Mouse (Mus musculus): ENCODE data around the gene Ctu2. TPM values are rescaled to one million over a fixed set of nuclear protein-coding genes. Genes with fewer than 3 reads are reported as not detected.

The Ctu2 gene
- total RNA-seq, 2 experiments from 2014 or later: 7.1 to 10.7 TPM

DNA sequence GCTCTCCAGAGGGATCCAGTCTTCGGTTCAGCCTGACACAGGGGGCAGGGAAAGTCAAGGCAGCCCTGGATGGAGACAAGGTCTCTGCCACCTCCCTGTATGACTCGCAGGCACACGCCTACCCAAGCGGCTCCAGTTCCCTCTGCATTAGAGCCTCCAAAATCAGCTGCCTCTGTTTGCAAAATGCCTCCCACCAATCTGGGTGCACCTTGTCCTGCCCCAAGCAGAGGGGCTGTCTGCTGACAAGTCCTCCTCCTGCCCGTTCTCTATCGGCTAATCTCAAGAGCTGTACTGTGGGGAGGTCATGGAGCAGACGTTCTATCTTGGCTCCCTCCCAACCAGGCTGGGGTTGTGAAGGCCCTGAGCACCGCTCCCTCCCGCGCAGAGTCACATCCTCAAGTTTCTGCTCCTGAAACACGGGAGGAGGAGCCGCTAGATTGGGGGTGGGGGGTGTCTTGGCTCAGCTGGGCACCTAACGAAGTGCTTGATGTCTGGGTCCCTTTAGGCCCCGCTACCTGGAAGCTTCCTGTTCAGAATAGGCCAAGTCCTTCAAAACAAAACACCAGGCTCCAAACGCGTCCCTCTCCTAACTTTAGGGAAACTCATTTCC is 887 bp upstream of the Ctu2 start:
- intact Hi-C loops (cut with DNase I): loop anchor here (1.0 to 10.0 kb wide), 2 partner anchors 30 to 750 kb away; partner anchors contain the start of gene Cdk10
- peak in 1 of 2 experiments; percentile 41 for DNase-seq

DNA sequence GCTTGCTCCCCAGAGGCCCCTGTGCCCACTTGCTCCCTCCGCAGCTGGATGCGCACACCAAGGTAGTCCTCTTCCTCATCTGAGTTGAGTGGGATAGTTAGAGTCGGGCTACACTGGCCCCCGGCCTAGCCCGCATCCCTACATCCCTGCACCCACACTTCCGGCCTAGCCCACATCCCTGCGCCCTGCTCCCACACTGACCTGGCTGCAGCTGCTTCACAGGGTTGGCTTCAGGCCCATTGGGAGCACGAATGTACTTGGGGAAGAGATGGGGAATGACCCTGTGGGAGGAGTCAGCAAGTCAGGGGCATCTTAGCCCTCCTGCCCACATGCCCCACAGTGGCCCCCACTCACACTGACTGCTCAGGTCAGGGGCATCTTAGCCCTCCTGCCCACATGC is 6.5 kb downstream of the Ctu2 start:
- no peak for DNase-seq
- intact Hi-C loops (cut with DNase I): no loop called here

DNA sequence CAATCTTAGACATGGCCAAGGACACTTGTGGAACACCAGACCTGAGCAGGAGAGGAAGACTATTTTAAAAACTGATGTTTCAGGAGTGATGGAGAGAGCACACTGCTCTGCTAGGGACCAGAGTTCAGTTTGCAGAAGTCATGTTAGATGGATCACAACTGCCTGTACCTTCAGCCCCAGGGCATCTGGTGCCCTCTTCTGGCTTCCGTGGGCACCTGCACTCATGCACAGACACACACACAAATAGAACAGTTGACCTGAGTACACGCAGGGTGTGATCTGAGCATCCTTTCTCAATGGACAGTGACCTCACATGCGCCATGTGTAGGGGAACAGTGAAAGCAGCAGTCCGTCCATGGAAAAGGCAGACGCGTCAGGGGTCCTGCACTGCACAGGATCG is 7.9 kb downstream of the Ctu2 start:
- intact Hi-C loops (cut with DNase I): no loop called here
- no peak for DNase-seq

DNA sequence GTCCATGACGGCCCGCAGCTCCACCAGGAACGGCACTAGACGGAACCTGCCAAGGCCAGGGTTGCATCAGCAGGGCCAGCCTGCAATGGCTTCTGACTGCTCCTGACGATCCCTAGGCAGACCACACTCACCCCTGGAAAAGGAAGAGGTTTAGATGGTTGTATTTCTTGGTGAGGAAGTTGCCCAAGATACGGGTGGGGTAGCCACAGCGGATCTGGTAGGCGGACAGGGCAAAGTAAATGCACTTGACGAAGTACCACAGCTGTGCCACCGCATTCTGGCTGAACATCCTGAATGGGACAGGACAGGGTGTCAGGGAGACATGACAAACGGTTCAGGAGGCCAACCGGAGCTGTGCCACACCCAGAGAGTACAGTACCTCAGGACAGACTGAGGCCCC is 8.9 kb downstream of the Ctu2 start:
- intact Hi-C loops (cut with DNase I): no loop called here
- DNase-seq: no peak

DNA sequence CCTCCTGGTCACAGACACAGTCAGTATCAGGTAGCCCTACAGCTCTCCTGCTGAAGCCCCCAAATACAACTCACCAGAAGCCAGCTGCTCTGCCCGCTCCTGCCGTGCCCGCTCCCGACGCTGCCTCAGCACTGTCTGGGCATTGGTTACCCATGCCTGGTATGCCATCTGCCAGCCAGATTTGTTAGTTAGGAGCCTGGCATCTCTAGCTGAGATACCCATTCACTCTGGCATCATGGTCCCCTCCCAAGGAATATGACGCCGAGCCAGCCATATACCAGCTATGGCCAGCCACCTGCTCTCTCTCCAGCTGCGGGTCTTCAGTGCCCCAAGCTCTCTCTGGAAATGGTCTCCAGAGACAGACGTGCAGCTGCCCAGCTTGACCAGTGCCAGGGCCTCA is 12.4 kb downstream of the Ctu2 start:
- no peak for DNase-seq
- intact Hi-C loops (cut with DNase I): no loop called here

DNA sequence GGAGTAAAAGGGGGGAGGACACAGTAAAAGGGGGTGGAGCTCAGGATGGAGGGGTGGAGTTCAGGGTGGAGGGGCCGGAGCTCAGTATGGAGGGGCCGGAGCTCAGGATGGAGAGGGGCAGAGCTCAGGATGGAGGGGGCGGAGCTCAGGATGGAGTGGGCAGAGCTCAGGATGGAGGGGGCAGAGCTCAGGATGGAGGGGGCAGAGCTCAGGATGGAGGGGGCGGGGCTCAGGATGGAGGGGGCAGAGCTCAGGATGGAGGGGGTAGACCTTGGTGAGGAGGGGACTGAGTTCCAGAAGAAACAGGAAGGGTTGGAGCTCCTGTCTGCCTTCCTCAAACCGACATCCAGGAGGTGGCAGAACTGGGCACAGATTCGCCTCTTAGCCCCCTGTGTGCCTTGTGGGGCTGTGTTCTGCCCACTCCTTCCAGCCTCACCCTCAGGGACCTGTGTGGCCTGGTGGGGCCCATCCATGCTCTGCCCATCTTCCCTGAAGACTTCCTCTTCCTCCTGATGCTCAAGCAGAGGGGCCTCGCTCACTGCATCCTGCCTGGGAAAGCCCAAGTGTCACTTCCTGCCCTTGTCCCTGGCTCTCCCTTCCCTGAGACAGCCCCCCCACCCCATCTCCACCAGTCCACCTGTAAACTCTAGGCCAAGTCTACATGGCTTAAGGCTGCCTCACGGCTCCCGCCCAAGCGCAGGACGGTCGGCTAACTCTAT is 21.2 kb downstream of the Ctu2 start:
- no peak for DNase-seq

DNA sequence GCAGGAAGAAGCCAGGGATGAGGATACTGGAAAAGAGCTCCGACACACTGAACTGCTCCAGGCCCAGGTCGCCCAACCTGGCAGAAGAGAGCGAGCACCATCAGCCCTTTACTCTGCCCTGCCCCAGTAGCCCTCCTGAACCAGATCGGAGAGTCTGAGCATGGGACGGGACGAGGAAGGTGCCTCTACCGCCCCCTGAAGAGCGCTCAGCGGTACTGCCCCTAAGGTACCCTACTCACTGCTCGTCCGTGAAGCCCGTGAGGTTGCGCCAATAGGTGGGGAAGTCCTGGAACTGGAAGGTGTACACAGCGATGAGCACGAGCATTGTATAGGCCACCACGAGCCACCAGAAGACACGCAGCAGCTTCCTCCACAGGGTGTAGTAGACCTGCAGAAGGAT is 22.0 kb downstream of the Ctu2 start:
- intact Hi-C loops (cut with DNase I): loop anchor here (5.0 to 10.0 kb wide), 2 partner anchors 179 to 597 kb away; no protein-coding TSS in a partner anchor
- no peak for DNase-seq

More for the DNA sequence above, 21.2 kb downstream of the Ctu2 start:
- intact Hi-C loops (cut with DNase I): loop anchor here (5.0 to 10.0 kb wide), 2 partner anchors 180 to 598 kb away; no protein-coding TSS in a partner anchor

DNA sequence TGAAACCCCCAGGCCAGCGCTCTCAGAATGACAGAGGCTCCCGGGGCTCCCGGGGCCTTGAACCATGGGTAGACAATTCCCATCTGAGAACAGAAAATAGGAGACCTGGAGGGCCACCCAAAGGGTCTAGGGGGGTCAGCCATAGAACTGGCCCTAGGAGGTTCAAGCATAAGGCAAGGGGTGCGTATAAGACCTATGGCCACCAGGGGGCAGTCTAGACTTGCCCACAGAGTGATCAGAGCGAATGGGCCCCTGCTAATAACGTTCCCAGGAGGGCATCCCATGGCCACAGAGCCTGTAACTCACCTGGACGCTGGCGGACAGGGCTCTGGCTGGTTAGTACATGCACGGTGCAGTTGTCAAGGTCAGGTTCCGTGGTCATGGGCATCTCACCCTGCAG is 24.9 kb downstream of the Ctu2 start:
- intact Hi-C loops (cut with DNase I): loop anchor here (1.0 to 2.0 kb wide), 3 partner anchors 50 to 329 kb away; partner anchors contain the start of gene Piezo1

DNA sequence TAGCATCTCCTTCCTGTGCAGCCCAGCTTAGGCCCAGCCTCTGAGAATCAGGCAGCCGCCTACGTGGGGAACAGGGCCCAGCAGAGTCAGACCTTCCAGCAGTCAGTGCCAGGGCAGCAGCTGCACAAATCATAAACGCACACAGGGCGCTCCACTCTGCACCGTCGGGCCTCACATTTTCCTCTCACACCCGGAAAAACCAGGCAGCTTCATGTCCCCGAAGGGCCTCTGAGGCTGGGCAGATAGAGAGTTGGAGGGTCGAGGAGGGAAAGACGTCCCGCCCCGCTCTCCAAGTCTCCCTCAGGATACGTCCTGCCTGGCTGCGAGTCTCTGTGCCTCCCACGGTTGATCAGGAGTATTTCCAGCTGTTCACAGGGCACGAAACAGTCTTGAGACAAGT is 35.6 kb downstream of the Ctu2 start:
- intact Hi-C loops (cut with DNase I): no loop called here
- DNase-seq: peak; percentile 62 to 66

More for the DNA sequence above, 24.9 kb downstream of the Ctu2 start:
- peak; percentile 81 to 86 for DNase-seq

DNA sequence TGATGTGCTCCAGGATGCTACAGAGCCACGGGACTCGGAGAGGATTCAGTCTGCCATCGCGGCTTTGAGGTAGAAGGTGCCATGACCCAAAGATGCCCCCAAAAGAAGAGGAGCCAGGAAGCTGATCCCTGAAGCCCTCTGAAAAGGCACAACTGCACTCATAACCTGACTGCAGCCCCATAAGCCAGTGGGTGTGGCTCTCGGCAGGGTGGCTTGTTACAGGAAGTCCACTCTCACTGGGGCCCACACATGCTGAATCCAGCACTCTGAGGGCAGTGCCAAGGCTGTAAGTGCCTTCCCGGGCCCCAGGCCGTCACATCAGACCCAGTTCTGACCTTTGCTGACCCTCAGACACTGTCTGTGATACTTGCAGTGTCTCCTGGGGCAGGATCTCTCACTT is 36.4 kb downstream of the Ctu2 start:
- DNase-seq: no peak
- intact Hi-C loops (cut with DNase I): no loop called here

DNA sequence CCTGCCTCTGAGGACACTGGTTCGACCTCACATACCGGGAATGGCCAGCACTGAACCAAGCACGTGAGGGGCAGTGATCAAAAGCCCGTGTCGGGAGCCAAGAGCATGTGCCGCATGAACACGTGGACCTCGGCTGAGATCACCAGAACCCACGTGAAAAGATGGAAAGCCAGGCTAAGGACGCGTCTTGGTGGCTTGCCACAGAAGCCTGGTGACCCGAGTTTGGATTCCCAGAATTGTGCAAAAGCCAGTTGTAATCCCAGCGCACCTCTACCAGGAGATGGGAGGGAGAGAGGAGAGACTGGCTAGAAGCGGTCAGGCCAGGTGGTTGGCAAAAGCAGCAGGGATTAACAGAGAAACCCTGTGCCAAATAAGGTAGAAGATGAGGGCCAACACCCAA is 39.8 kb downstream of the Ctu2 start:
- DNase-seq: no peak
- intact Hi-C loops (cut with DNase I): loop anchor here (2.0 kb wide), 1 partner anchor 33 kb away; no protein-coding TSS in a partner anchor

DNA sequence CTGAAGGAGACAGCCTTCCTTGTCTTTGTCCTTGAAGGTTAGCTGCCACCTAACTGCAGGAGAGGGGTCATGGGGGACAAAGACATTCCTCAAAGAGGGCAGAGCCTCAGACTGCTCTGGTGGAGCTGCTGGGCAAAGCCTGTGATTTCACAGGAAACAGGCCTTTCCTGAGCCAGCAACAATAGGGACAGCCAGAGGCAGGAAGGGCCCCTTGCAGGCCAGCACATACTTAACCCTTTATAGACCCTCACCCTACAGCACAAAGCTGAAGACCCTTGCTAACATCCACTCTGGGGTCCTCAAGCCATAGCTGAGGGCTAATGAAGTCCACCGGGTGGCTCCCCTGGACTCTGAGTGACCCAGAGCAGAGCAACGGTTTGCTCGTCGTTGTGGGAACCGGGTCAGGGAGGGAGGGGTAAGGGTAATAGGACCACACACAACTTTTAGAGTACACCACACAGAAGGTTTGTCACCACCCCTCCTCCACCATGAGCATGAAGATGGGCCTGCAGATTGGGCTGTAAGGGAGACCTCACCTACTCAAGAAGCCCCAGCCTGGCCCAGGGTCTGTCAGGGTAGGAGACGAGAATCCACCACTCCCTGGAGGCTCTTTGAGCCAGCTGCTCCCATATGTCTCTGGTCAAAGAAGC is 41.7 kb downstream of the Ctu2 start:
- intact Hi-C loops (cut with DNase I): loop anchor here (2.0 kb wide), 1 partner anchor 31 kb away; no protein-coding TSS in a partner anchor
- peak; percentile 50 to 64 for DNase-seq

DNA sequence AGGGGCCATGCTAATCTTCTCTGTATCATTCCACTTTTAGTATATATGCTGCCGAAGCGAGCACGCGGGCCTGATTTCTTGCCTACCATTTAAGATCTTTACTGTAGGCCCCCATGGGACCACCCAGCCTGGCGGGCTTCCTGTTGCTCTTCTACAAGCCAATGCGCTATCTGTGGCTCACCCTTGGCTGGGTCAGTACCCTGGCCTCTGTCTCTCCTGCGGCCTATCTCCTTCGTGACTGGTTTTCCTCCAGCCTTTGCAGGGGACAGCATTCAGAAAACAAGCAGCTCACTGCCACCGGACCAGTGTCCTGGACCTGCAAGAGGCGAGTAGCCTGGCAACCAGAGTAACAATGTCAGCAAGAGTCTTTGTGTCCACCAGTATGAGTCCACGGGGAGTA is 44.7 kb downstream of the Ctu2 start:
- intact Hi-C loops (cut with DNase I): no loop called here
- DNase-seq: no peak

DNA sequence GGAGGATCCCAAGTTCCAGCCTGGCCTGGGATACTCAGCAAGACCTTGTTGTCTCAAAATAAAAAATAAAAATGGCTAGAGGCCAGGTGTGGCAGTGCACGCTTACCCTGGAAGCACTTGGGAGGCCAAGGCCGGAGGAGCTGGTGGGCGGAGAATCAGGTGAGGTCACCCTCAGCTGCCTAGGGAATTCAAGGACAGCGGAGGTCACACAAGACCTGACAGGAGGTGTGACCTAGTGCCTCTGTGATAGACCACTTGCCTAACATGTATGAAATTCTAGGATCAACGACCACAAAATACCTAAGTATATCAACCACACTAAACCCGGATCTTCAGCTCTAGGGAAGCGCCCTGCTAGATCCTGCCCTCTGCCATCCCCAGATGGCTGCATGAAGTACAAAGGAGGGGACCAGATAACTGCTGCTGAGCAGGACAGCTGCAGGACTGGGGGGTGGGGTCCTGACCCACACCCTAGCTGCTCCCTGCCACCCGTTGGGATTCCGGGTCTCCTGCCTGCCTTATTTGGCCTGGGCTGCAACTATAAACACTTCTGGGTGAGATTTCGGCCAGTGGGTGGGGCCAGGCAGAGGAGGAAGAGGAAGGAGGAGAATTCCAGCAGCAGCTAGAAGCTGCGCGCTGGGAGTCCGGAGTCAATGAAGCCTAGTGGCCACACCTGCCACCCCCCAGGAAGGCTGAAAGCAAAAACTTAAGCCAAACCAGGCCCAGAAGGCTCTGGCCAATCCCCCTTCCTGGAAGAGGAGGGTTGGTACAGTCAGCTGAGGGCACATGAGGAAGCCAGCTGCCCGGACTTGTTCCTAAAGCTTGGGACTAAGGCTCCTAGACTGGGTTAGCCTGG is 47.1 kb downstream of the Ctu2 start:
- intact Hi-C loops (cut with DNase I): loop anchor here (2.0 kb wide), 1 partner anchor 24 kb away; no protein-coding TSS in a partner anchor
- peak; percentile 66 to 69 for DNase-seq

DNA sequence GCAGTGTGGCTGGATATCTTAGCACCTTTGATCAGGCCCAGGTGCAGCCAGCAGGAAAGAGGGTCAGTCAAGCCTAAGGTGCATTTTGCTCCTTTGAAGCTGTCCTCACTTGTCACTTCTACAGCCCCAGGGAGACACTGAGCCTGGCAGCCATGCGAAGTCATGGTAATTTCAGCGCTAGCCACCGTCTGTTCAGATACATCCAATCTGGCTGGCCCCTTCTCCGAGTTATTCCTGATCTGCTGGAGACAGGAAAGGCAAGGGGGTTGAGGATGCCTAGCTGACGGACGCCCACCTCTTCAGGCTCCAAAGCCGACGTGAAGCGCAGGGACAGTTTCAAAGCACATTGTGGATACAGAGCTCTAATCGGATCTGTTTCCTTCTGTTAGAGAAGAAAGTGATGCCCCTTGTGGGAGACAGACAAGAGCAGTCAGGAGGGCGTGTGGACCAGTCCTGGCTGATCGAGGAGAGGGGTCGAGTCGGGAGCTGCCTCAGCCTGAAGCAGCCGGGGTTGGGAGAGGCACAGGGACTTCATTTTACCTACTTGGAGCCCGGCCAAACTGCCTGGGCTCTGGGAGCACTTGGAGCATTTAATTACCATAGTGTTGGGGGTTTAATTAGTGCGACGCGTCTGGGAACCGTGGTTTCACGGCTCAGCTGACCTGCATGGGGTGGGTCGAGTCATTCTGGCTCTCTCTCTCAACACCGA is 47.9 kb downstream of the Ctu2 start:
- intact Hi-C loops (cut with DNase I): loop anchor here (2.0 kb wide), 1 partner anchor 23 kb away; no protein-coding TSS in a partner anchor

DNA sequence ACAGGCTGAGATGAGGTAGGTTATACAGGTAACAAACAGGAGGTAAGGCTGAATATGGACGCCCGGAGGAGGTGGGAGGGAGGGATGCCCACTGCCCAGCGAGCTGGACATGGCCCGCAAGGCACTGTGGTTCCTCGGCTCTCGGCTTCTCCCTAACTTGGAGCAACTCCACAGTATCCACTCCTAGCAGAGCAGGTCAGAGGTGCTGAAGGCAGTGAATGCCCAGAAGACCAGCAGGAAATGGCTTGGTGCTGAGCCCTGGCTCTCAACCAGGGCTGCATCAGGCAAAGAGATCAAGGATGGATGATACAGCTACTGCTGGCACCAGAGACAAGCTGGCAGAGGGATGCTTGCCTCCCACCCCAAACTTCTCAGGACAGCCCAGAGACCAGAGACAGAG is 48.6 kb downstream of the Ctu2 start:
- intact Hi-C loops (cut with DNase I): no loop called here
- DNase-seq: peak in 1 of 2 experiments; percentile 22

More for the DNA sequence above, 47.9 kb downstream of the Ctu2 start:
- DNase-seq: peak in 1 of 2 experiments; percentile 41

DNA sequence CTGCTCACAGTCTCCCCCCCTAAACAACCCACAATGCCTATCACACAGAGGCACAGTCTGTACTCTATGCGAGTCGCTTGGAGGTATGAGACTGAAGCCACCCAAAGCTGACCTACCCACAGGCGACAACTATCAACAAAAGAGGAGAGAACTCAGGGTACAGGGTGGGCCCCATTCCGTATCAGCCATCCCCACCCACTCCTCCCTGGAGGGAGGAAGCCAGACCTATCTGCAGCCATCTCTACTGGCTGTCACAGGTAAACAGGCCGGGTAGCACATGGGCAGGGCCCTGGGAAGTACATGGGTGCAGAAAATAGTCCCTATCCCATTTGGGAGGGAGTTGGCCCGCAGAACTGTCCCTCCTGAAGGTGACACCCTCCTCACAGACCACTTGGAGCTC is 49.1 kb downstream of the Ctu2 start:
- DNase-seq: no peak
- intact Hi-C loops (cut with DNase I): no loop called here

DNA sequence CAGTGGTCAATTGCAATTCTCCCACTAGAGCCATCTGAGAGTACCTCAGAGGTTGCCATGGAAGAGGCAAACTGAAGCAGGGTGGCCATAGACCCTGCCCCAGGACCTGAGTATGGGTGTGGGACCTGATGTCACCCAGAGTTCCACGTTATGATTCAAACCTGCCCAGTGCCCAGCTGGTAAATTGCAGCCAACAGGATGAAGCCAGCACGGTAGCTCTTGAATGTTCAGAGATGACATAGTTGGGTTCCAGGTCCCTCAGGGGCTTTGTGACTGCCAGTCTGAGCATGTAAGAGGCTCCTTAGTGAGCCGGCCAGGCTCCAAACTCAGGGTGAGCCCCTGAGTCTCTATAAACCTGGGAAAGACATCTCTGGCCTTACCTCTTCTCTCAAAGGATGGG is 50.1 kb downstream of the Ctu2 start:
- no peak for DNase-seq
- intact Hi-C loops (cut with DNase I): no loop called here

DNA sequence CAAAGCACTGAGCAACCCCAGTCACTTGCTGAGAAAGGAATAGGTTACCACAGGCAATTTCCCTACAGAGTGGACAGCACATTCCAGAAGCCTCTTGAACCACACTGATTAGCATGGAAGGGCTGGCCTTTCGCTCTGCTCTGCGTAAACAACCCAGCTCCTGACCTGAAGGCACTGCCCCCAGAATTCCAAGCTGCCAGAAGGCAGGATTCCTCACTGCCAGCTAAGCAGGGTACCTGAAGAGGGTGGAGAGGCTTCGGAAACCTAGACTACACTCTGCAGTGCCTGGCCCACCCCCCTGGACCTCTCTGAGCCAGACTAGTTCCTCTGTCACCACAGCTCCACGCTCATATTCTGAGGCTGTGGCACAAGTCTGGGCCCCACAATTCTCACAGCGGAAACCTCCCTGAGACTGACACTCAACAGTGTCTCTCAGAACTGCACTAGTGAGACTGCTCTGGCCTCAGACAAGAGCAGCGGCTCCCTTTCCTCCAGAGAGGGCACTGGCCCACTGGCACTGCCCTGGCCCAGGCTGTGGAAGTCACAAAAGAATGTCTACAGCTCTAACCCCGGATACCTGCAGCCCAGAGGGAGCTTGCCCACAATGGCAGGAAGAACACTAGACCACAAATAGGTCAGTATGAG is 50.7 kb downstream of the Ctu2 start:
- DNase-seq: no peak
- intact Hi-C loops (cut with DNase I): no loop called here

Measured in heart, postnatal 36 days (tissue).